Mouse (Mus musculus) thymus, adult 2 months (tissue): ENCODE measurements around the gene Nr2c1.

Experiments used
- CTCF ChIP-seq: fragments of 200-500 bp; IDR thresholded peaks from 2 replicates; pipeline ENCODE4 v1.5.1; 2012; ENCODE audit warnings: mild to moderate bottlenecking, control low read depth, low read length, moderate library complexity, borderline replicate concordance; ENCODE audit not compliant: control insufficient read depth, poor library complexity, insufficient read depth; ENCODE audit errors: extremely low read depth
- POLR2A ChIP-seq: fragments of 200-500 bp; IDR thresholded peaks from 2 replicates; pipeline ENCODE4 v1.6.1; 2012; ENCODE audit warnings: mild to moderate bottlenecking, low read length, control low read depth, moderate library complexity; ENCODE audit not compliant: control insufficient read depth, poor library complexity, insufficient read depth; ENCODE audit errors: extremely low read depth

DNA sequence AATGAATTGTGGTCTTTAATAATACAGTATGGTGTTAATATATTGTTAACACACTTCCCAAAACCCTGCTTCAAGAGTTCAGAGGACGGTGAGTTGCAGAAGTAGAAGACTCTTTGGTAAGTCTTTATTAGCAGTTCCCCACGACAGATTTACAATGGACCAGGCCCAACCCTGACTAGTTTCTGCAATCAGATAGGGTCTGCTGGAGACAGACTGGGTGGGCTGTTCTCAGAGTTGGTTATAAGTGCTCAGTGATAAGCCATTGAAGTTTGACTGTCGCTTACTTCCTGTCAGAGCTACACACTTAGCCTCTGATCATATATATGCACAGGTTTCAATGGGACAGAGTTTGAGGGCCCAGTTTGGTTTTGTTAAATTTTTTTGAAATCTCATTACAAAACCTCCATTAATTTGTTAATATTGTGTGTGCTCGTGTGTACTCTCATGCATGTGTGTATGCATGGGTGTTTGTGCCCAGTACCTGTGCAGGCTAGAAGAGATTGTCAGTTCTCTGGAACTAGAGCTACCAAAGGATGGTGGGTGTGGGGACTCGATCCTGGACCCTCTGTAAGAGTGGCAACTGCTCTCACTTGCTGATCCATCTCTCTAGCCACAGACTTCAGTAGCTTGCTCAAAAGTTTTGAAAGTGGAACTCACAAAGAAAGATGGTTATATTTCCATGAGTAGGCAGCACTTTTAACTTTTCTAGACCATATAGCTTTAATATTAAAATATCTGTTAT lies 16.5 kb downstream of the Nr2c1 start:
- TF ChIP-seq CTCF (no peak), POLR2A (no peak)
